Mouse (Mus musculus): Measurements from ENCODE around the gene Kcnma1.
A peak's percentile ranks its signal among the peaks of the same experiment; 100 is the strongest.

Gene Kcnma1

GRCm38 (mm10) chr14:23848529-23849141 is 165.7 kb downstream of the Kcnma1 start:
- peak; percentile 12 for DNase-seq

GRCm38 (mm10) chr14:23846706-23847105 is 167.6 kb downstream of the Kcnma1 start:
- DNase-seq: no peak

- no peak for DNase-seq
Measured at GRCm38 (mm10) chr14:23842025-23842424, 172.3 kb downstream of the Kcnma1 start.

DNA sequence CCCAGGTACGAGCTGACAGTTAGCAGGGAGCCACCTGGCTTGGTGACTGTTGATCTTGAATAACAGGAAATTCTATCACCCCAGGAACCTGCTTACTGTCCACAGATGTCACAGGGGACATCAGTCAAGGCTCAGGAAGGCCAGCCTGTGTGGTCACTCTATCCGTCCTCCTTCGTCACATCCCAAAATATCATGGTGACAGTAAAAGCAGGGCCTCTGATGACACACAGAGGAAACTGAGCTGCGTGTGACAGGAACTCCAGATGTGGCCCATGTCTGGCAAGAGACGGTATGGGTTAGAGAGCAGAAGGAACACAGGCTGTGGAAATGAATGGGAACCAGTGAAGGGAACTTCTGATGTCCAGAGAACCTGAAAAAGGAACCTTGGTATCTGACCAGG is 174.7 kb downstream of the Kcnma1 start:
- no peak for DNase-seq

DNA sequence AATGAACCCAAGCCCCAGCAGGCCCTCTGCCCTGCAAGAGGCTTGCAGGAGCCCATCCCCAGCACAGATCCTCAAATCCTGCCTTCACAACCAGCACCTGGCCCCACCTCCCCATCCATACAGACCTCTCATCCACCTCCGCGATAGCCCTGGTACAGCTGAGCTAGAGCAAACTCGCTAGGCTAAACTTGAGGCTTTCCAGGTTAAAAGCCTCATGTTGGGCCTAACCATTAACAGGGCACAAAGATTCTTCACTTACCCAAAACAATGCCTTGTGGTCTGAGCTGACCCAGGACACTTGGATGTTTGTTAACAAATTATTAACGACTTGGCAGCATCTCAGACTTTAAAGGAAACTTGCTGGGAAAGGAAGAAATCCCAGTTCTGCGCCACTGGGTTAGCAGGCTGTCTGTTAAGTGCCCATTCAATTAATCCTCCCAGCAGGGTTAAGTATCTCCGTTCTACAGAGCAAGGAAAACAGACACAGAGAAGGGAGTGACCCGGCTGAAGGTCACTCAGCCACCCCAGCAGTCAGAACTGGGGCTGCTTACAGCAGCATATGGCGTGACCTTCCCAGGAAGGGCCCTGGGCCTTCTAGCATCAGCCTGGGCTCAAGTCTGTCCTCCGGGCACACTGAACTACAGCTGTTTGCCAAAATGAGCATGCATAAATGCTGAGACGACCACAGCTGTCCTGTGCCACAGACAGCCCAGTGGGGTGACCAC is 178.7 kb downstream of the Kcnma1 start:
- peak; percentile 29 for DNase-seq

DNA sequence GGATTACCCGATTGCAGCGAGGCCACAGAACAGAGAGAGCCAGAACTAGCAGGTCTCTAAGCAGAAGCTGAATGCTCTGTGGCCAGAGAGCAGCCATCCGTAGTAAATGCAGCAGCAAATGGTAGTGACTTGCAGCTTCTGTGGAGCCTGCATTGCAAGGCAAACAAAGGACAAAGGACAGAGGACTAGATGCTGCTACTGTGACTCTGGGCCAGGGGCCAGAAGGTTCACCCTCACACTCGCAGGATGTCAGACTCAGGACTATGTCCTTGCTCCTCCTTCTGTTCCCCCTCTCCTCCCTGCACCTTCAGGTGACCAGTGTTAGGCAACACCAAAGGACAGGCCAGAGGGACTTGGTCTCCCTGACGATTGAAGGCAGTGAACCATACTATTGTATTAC is 183.0 kb downstream of the Kcnma1 start:
- peak; percentile 8 for DNase-seq

GRCm38 (mm10) chr14:23830316-23830715 is 184.0 kb downstream of the Kcnma1 start:
- DNase-seq: no peak

DNA sequence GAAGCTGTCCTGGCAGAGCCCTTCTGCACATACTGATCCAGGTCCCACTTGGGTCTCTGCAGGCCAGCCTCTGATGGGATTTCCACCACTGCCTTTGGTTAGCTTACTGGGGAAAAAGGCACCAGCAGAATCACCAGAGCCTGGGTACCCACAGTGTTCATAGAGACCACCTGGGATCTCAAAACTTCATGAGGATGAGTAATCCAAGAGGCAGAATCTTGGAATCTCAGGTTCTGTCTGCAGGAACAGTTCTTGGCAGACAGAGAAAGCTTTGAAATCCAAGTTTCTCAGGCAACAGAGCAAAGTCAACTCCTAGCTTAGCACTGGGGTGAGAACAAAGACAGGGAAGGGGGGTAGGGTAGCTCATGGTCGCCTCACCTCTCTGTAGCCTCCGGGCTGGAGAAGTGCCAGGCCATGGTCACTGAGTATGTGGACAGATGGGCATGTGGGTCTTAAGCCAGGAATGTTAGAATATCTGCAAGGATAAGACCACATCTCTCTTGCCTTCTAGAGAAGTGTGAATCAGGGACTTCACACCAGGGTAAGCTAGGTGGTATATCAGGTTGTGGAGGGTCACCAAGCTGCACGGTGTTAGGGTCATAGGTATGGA is 185.5 kb downstream of the Kcnma1 start:
- DNase-seq: no peak

DNA sequence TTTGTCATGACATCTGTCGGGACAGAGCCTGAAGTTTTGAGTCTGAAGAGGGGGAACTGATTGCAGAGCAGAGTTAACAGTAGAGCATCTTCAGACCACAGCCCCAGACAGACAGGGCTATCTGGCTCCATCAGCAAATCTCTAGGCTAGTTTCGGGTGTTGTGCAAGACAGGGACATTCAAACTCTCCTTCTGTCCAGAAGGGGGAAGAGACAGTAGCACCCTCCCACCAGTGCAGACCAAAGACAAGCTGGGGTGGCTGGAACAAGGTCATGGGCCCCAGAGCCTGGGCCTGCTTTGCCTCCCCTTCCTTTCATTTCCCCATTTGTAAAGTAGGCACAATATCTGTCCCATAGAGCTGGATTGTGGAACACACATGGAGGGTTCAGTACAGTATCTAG is 189.4 kb downstream of the Kcnma1 start:
- no peak for DNase-seq

DNA sequence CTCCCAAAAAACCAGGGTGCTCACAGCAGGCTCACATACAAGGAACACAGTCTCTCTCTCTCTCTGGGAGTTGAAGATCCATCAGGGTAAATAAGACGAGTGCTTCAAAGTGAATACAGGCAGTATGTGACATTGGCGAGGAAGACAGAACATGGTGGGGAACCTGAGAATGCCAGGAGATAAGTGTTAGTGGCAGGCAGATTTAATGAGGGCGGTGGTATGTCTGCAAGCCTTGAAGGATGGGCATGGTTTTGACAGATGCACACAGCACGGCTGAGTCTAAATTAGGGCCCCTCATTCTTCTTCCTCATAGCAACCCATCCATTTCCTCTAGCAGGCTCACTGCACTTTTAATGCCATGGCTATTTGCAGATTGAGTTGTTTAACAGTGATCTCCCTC is 190.0 kb downstream of the Kcnma1 start:
- DNase-seq: no peak

DNA sequence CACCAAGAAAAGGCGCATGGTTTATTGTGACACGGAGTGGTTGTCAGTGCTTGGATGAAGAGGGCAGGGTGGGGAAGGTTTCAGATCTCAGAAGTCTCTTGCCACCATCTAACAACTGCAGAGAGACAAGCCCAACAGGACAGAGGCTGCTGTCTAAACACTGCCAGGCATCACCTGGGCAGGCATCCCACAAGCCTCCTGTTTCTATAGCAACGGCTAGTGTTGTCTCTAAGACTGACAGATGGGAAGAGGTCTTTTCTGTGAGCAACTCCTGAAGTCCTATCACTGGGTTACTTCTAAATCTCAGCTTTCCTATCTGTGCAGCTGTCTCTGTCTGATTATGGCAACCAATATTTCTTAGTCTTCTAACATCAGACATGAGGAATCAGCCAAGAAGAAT is 196.7 kb downstream of the Kcnma1 start:
- no peak for DNase-seq

DNA sequence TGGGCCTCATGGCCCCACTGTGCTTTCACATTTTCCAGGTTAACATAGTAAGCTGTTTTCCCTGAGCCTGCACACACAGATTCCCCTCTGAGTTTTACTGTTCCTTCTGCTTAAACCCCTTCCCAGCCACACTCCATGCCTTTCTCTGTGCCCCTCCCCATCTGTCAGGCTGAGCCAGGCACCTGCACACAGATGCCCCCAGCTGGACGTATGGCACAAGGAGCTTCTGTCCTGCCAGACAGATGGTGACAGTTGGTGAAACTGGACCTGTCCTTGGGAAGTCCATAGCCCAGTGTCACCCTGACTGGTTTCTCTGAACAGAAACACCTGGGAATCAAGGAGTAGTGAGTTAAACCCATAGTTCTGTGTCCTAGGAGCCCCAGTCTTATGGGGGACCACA is 204.2 kb downstream of the Kcnma1 start:
- DNase-seq: no peak

DNA sequence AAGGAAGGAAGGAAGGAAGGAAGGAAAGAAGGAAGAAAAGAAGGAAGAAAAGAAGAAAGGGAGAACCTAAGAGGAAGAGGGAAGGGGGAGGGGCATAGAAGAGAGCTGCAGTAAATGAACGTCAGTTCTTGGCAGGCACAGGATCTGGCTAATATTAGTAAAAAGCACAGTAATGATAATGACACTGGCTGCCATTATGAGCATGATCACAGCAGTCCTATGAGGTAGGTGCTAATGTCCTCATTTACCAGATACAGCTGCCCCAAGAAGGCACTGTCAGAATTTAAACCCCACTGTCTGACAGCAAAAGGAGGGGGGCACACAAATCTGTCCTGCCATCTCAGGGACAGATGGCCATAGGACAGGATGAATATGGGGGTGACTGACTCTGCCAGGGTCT is 205.2 kb downstream of the Kcnma1 start:
- DNase-seq: no peak

DNA sequence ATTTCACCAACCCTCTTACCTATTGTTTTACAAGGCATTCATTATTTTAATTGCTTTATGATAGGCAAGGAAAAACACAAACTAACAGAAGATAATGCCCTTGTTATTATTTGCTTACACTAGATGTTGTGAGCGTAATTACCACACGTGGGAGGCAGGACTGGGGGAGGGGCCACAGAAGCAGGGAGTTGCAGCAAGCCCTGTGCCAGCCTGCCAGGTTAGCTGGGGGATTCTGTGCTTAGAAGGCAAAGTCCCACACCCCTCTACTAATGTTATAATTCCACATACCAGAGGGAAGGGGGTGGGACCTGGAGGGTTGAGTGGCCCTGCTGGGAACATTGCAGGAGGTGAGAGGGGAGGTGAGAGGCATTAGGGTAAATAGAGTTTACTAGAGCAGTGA is 207.9 kb downstream of the Kcnma1 start:
- DNase-seq: no peak

GRCm38 (mm10) chr14:23796878-23797277 is 217.4 kb downstream of the Kcnma1 start:
- DNase-seq: no peak

- no peak for DNase-seq
Measured at GRCm38 (mm10) chr14:23792674-23793073, 221.6 kb downstream of the Kcnma1 start.

DNA sequence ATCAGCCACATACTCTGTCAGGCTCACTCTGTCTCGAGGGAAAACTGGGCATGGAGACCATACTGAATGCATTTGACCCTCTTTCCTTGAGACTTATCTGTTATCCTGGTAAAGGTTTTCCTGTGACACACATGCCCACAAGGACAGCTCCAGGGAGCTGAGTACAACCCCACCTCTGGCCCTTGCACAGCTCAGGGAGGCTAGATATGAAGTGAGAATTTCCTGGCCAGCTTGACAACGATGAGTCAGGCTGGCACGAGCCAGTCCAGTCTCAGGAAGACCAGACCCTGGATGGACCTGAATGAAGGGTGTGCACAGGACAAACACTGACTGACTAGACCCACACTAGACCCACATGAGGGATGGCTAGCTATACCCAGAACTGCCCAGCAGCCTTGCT is 222.2 kb downstream of the Kcnma1 start:
- no peak for DNase-seq

- DNase-seq: peak; percentile 79
Measured at GRCm38 (mm10) chr14:23791261-23791691, 223.0 kb downstream of the Kcnma1 start.

- no peak for DNase-seq
Measured at GRCm38 (mm10) chr14:23786687-23787073, 227.6 kb downstream of the Kcnma1 start.

DNA sequence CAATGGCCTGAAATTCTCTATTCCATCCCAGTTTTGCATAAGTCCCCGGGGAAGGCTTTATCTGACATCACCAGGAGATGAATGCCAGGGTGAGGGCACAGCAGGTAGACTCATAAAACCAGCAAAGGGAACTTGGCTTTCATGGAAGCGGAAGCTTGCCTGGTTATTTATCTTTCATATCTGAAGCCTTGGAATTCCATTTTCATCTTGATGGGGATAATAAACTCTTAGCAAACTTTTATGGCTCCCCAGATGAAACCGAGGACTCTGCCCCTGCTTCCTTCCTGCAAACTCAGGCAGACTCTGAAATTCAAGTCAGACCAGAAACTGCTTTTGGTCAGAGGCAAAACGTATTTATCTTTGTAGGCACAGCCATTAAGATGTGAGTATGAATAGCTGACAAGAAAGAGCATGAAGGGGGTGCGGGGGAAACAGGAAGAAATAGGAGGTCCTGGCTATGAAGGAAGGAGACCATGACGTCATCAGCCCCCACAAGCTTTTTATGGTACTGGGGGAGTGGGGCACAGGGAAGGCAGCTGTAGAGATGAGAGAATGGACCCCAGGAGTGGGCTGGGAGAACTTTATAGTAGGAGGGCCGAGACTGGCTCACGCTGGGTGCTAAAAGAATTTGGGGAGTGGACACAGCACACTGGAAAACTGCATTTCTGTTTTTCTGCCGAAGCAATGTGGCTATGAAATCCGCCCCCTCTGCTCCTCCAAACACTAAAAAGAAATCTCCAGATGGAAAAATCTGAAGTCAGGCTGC is 228.2 kb downstream of the Kcnma1 start:
- no peak for DNase-seq

DNA sequence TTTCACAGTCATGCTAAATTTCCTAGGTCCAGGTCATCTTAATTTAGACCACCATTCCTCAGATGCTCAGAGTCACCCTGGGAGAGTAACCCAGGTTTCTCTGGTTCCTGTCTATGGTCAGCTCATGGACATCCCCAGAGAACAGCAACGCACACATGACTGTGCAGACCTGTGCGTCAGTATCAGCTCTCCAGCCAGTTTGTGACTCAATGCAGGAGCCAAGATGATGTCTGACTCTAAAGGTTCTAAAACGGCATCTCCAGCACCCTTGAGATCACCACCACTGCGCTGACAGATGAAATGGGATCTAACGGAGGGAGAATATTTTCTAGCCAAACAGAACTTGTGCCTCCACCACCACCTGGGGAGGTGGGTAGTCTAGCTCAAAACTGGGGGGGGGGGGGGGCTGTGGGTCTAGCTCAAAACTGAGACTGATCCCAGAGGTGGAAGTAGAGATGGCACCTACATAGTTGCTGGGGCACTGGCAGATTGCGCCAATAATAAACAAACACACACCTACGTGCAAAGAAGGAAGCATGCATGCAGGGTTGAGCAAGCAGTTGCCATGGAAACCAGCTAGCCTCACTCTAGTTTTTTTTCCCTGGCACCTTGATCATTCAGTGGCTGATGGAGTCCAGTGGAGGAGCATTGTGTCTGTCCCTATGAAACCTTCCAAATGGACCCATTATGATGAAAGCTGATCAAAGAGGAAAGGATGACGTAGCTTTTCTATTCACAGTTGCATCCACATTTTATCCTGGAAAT is 231.3 kb downstream of the Kcnma1 start:
- peak; percentile 18 for DNase-seq

- no peak for DNase-seq
Measured at GRCm38 (mm10) chr14:23774542-23774941, 239.7 kb downstream of the Kcnma1 start.

DNA sequence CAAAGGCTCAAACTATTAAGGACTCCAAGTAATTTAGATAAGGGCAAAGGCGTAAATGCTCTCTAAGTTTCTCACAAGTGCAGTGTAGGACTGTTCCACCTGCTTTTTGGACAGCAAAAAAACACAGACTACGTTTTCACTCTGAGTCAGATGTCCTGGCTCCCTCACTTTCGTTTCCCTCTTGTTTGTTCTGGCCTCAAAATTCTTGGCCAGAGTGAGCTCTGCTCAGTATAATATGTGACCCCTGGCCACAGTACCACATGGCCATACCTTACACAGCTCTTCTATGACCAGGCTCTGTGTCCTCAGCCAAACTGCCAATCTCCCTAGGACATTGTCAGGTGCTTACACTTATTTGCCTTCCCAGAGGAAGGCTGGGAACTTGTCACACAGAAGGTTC is 241.6 kb downstream of the Kcnma1 start:
- no peak for DNase-seq

All from embryo, embryonic 11 days (tissue).